Mouse (Mus musculus) cerebellum, adult 2 months (tissue): ENCODE measurements around the gene Siglech.

Experiments
- CTCF ChIP-seq: fragments of 200-500 bp; IDR thresholded peaks from 2 replicates; pipeline ENCODE4 v1.5.1; 2011; ENCODE audit warnings: low read depth, mild to moderate bottlenecking, control low read depth, low read length, moderate library complexity, borderline replicate concordance; ENCODE audit not compliant: insufficient read depth
- POLR2A ChIP-seq: fragments of 200-500 bp; IDR thresholded peaks from 2 replicates; pipeline ENCODE4 v1.6.1; 2011; ENCODE audit warnings: low read length, control low read depth, borderline replicate concordance; ENCODE audit not compliant: insufficient read depth

DNA sequence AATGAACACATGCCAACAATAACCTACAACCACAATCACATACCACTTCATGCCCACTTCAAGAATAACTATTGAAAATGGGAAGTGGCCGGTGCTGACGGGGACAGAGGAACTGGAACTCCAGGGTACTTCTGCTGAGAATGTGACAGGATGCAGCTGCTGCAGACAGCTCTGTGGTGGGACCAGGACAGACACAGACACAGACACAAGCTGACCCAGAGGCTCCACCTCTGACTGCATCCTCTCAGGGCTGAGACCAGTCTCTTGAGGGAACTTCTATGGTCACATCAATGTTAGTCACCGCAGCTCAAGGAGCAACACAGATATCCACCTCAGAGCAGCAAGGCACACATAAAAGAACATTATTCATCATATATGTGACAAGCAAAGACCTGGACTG lies 16.6 kb downstream of the Siglech start:
- TF ChIP-seq CTCF (no peak), POLR2A (no peak)
